Mouse (Mus musculus) CD4-positive, CD25-positive, alpha-beta regulatory T cell, adult 2 months (primary cell): Measurements from ENCODE around the gene Prss42.

ENCODE experiments used
- DNase-seq: peaks from one replicate; pipeline ENCODE4 v3.0.0-alpha.2; 2012; ENCODE audit warnings: low read depth, low spot score

The Prss42 gene

DNA sequence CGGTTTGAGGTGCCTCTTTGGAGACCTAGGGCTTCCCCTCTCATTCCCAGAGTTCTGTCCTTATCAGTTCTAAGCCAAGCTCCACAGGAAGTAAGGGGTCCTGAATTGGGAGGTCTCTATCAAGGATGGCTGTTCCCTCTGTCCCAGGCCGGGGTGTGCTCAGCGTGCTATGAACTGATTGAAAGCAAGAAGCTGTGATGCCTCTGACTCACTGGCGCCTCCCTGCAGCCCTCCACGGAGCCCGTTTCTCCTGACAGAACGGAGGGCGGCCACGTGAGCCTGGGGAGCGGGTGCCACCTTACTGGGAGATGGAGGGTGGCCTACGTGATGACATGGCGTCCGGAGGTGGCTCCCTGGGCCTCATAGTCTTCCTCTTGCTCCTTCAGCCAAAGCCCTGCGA is at the start of gene Prss42:
TSS of gene Prss42 (plus strand) at position 301 of the 400 bp plus-strand sequence.
- no peak for DNase-seq

DNA sequence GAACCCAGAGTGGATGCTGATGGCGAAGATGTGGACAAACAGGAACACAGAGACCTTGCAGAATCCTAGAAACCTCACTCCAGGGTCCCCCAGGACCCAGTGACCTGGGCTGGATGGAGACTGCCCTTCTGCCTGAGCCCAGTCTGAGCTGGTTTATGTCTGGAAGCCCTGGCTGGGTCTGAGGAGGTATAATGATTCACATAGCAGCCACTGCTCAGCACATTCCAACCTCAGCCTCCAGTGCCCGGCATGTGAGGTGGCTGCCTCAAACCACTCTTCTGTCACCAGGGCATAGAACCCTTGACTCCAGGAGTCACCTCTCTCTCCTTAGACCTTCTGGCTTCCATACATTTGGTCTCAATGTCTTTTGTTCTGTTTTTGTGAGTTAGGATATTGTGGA is 49.5 kb upstream of the Prss42 start:
- DNase-seq: no peak

DNA sequence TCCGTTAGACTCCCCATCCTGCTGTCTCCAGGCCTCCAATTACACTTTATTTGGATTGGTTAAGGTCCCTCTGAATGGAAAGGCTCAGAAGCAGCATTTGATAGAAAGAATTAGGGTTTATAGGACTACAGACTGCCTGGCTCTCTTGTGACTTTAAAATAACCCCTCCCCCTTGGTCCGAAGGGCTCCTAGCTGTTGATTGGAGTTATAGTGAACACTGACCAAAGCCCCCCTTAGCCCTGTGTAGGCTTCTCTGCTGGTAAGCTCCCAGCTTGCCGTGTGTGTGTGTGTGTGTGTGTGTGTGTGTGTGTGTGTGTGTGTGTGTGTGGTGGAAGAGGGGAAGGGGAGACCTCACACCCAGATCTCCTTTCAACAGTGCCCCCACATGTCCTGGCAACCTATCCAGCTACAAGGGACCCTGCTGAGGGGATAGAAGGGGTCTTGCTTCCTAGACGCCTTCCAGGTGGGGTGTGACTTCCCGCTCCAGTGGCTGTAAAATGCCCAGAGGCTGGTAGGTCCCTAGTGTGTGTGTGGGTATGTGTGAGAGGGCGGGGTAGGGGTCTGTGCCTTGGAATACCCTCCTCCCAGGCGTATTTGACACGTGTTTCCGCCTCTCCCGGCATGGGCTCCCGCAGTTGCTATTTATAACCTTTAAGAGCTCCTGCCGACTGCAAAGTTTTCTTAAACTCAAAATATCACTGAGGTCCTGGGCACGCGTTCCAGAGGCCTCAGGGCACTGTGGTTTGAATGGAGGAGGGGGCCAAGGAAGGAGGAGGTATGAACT is 47.4 kb upstream of the Prss42 start:
- no peak for DNase-seq

DNA sequence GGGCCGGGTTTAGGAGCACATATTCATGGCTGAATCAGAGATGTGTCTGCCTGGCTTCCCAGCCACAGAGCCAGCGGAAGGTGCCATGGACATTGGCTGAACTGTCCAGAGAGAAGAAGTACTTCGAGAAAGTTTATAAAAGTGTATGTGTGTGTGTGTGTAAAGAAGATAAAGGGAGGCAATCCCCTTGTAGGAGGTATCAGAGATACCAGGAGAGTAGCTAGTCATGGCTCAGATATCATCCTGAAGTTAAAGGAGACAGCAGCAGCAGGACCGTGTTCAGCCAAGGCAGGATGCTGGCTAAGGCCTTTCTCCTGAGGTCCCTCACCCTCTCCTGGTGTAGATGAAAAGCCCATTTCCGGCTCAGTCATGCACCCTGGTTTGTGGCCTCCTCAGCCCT is 46.6 kb upstream of the Prss42 start:
- no peak for DNase-seq

DNA sequence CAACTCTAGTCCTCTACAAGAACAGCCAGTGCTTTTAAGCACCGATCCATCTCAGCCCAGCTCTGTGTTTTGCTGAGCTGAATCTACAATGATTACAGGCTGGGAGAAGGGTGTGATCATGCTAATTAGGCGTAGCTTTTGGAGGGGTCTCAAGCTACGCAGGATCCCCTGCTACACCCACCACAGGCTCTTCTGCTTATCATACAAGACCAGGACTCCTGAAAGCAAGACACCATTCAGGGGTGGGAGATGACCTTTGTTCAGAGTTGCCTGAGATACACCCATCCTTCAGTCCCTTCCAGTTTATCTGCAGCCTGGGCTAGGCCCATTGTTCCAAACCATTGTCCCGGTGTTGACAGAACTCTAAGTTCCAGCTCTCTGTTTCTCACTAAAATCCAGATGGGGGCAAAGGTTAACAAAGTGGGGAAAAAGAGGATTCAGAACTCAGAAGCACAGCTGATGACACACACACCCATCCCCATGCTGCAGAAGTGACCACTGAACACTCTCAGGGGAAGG is 45.0 kb upstream of the Prss42 start:
- no peak for DNase-seq

DNA sequence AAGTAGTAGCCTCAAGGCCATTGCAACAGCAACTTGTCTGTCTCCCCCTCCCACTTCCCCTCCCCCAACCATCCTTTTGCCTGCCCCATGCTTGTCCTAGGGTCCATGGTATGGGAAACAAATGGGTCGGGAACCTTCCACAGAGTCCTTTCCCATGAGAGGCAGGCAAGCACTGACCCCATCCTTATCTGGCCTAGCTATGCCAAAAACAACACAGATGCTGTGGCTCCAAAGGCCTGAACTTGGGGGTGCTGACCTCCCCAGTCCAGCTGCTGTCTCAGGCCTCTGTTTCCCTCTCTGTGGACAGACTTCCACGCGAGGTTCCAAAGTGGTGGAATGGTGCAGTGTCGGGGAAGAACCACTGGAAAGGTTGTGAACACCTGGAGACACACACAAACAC is 44.2 kb upstream of the Prss42 start:
- no peak for DNase-seq

DNA sequence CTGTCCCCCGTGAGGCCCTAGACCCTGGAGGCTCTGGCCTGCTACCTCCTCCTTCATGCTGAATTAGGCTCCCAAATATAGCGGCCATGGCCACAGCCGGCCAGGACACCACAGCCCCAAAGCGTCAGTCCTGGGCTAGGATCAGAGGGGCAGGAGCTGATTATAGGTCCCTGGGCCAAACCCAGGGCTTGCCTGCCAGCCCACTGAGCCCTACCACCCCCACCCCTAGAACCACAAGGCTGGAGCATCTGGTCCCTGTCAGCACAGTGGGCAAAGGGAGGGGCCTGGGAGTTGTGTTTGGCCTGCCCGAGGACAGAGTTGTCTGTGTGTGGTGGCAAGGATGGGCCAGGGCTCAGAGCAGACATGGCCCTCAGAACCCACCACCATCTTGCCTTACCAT is 40.1 kb upstream of the Prss42 start:
- DNase-seq: no peak

DNA sequence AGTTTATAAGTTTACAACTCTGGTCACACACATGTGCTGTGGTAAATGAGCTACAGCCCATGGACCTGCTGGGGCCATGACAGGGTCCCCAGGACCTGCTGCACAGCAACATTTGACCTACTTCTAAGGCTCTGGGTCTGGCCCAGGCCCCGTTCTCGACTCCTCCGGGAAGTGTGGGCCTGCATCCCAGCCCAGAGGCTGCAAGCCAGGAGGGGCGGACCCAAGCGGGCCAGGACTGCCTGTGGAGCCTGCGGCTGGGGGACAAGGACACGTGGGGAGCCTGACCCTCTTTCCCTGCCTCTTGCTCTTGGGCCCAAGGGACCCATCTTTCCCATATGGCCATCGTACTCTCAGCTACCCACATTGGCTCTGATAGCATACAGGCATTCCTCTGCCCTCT is 39.4 kb upstream of the Prss42 start:
- no peak for DNase-seq

DNA sequence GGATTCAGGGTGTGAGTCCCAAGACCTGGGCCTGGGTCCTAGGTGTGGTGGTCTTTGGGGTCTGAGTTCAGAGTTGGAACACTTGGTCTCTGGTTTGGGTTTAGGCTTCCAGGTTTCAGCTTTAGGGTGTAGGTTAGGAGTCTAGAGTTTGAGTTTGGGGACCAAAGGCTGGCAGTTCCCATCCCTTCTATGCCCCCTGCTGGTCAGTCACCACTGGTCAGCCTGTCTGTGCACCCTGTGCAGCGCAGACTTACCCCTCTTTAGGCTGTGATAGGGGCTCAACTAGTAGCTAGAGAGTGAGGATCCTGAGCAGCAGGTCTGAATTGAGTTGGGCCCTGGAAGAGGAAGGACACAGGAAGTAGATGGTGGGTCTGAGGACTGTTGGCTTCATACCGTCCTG is 38.7 kb upstream of the Prss42 start:
- DNase-seq: peak; percentile 53

DNA sequence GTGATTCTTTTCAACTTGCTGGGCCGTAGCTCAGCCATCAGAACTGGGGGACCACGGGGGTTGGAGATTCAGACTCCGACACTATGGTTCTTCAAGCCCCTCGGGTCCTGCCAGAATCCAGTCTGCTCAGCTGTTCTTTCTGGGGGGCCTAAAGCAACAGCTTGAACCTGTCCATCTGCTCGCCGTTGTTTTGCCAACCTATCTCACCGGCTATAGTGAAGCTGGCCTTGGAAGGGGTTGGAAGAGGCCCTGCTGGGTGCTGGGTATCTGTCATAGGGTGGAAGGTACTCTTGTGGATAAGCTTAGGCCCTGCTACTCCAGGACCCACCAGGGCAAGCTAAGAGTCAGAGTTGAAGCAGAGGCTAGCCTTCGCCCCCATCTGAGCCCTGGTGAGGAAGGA is 37.1 kb upstream of the Prss42 start:
- no peak for DNase-seq

DNA sequence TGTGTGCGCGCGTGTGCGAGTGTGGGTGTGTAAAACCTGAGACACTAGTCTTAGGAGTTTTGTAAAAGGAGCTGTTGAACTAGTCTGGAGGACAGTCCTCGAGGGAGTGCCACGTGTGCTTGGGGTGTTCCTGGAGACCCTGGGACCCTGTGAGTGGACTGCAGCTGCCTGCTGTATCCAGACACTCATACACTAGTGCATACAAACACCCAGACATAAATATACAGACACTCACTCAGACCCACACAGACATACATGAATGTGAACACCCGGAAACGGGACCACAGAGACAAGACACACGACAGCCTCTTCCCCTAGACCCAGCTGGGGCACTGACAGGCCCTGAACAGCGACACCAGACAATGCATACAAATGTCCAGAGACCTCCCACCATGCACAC is 35.2 kb upstream of the Prss42 start:
- no peak for DNase-seq

DNA sequence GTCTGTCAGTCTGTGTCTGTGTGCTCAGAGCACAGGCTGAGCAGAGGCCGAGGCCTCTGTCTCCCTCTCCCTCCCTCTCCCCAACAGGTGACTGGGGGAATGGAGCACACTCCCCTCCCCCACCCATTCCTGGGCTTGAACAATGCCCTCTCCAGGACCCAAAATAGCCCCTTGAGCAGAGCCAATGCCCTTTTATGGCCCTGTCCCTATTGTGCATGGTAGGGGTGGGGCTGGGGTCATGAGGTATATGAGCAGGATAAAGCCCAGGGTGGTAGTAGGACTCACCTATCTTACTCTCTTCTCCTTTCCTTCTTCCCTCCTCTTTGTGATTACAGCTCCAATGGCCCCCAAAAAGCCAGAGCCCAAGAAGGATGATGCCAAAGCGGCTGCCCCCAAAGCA is 34.6 kb upstream of the Prss42 start:
- DNase-seq: no peak

DNA sequence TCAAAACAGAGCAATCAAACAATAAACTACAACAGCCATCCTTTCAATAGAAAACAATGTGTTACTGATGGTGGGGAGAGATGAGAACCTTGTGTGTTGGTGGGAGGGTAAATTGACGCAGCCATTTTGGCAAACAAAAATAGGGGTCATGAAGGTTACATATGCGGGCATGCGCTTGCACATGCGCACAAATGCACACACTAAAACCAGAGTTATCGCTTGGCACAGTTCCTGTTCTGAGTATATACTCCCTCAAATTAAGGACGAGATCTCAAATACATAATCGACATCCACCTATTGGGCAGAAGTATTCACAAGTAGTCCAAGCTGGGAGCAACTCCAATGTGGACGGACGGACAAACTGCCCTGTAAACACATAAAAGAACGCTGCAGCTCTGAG is 25.6 kb upstream of the Prss42 start:
- no peak for DNase-seq

DNA sequence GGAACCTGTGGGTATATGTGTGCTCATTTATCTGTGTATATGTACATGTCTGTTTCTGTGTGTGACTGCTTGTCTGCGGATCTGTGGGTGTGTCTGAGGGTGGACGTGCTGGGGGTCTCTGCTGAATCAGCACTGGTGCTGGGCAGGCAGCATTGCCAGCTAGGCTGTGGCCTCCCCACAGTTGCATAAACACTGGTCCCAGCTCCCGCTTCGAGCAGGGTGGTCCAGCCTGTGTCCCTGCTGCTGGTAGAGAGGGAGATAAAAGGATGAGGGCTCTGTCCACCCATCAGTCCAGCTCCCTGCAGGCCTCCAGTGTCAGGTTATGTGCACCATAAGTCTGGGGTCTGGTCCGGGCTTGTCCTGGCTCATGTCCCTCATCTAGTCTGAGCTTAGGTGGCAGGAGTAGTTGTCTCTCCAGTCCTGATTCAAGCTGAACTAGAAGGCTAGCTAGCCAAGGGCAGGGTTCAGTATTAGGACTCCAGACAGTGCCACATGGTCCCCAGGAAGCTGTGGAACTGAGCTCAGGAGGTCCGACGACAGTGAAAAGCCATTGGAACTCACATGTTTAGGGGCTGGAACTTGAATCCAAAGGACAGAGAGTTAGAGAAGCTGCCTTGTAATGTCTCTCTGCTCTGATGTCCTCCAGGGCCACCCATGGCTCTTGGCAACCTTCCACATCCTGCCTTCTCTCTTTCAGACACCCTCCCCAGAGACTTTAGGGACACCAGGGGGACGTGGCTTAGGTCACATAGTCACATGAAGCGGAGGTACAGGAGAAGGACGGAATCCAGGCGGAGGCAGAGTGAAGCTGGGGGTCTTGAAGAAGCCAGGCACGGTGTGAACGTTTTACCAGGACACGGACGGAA is 23.3 kb upstream of the Prss42 start:
- no peak for DNase-seq

DNA sequence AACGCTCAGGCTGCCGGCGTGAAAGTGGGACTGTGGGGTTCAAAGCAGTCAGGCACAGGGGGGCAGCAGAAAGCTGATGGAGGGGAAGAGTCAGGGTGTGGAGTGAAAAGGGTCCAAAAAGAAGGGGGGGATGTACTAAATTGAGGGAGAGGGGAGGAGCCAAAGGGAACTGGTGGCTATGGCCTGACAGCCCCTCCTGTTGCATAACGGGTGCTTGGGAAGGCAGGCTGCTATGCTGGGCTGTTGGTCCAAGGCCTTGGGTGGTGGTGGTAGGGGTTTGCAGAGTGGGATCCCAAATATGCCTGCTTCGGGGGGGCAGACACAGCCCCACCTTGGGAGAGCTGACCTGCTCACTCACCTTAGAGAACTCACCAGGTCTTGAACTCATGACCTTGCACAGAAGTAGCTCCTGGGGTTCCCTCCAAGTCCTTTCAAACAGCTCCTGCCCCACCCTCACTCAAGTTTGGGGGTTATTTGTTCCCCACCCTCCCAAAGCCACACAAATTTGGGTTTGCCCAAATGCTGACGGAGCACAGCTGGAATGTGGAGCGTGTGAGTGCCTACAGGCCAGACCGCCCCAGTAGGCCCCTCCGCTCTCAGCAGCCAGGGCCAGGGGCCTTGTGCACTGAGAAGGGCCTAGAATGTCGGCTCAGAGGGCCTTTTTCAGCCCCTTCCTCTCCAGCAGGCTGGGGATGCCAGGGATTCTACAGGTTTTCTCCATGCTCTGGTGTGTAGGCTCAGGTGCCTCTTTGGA is 22.5 kb upstream of the Prss42 start:
- DNase-seq: no peak

DNA sequence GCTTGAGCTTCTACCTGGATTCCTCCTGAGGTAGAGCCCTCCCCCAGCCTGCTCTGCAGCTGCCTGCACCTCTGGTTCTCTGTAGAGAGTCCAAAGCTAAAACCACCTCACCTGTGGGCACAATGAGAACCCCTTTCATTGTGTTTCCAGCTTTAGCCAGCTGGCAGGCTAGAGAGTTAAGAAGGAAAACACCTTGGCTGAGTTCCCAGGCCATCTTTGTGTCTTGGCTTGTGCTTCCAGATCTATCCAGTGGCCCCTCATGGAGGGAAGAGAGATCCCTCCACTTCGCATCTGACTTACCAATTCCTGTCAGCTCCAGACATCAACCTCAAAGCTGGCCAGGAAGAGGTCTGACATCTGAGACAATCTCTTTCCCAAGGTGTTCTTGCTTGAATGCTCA is 19.9 kb upstream of the Prss42 start:
- DNase-seq: no peak

DNA sequence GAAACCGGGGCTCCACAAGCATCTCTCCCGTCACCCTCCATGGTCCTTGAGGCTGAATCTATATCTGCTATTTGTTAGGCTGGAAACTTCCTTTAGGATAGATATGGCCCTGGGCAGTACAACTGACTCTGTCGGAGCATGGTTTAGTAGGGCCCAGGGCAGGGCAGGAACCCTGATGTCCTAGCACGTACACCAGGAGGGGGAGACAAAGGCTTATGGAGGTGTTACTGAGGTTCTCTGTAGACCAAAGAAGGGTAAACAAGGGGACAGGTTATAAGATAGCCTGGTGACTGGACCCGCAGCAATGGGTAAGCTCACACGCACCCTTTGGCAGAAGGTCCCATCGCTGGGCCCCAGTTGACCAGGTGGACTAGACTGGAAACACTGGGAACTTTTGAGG is 19.4 kb upstream of the Prss42 start:
- DNase-seq: no peak

DNA sequence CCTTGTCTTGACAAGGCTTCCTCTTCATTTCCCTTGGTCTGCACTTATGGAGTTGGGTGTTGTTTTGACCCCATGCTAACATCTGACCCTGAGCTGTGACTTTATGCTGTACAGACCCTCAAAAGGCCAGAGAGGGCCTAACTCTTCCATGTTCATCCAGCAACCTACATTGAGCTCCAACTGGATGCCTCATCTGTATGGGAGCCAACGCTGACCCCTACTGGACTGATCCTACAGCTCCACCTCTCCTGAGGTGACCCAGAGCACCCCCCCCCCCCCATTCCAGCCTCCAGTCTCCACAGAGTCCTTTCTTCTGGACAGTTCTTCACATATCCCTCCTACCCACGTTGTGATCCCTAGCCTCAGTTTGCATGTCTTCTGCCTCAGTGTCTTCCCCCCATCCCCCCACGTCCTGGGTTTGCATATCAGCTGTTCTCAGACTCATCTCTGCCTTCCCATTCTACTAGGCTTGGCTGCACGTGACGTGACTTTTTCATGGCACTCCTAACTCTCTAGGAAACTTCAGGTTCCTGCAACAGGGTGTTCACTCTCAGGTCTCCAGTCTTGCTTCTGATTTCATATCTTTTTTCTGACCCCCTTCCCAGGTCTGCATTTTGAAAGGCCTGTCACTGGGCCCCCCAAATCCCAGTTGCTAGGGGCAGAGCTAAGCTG is 18.6 kb upstream of the Prss42 start:
- DNase-seq: peak; percentile 32

DNA sequence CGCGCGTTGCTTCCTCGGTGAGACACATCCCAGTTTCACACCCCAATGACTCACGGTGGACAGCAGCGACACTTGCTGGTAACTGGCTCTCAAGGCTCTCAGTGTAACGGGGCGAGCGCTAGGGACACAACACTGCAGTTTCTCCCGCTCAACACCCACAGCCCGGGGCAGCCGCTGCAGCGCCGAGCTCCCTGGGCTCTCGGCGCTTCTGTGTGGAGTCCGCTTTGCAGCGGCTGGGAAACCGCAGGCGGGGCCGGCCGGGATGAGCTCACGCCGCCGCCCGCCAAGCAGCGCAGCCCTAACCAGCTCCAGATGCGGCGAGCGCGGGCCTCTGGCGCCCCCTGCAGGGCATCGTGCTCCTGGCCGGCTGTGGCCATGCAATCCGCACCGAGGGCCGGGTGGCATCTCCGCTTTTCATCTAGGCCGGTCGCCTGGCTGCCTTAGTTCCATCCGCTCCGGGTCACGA is 16.7 kb upstream of the Prss42 start:
- peak; percentile 92 for DNase-seq

DNA sequence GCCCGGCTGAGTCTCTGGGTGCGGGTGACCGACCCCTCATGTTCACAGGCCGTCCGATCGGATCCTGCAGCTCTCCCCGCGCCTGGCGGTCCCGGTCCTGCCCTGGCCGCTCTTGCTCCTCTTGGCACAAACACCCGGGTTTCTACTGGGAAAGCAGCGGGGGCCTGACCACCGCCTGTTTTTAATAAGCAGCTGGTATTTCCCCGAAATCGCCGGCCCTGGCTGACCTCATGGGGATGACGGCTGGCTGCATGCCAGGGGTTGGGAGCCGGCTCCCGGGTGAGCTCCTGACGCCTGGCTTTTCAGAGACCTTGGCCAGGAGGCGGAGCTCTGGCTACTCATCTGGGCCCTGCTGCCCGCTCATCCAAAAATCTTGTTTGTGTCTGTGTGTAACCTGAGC is 16.2 kb upstream of the Prss42 start:
- DNase-seq: no peak

DNA sequence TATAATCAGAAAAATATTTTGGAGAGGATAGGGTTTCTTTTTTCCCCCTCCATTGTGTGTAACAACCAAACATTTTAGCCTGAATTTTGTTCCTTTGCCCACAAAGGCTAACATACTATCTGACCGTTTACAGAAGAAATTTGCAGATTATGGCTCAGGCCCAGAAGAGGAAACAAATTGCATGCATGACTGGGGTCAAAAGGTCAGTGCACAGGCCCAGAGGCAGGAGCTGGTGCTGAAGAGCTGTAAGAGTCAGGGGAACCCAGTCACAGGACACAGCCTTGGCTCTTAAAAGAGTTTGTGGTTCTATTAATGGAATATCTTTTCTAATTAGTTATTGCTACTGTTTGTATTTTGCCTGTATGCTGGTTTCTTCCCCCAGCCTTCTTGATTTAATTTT is 14.4 kb upstream of the Prss42 start:
- no peak for DNase-seq
